Mouse (Mus musculus) ovary, postnatal 36 days (tissue): ENCODE measurements around the gene Bmf.

Experiments used
- DNase-seq: peaks from one replicate; pipeline ENCODE4 v3.0.0; 2022; ENCODE audit warnings: low spot score, mixed read lengths

Gene Bmf

GRCm38 (mm10) chr2:118512418-118513377, 36.8 kb downstream of the Bmf start:
- no peak for DNase-seq

- DNase-seq: no peak
Observed at GRCm38 (mm10) chr2:118511779-118512417, 37.6 kb downstream of the Bmf start.

- peak; percentile 95 for DNase-seq
Observed at GRCm38 (mm10) chr2:118510447-118511310, 38.8 kb downstream of the Bmf start.

GRCm38 (mm10) chr2:118509688-118510446, 39.6 kb downstream of the Bmf start:
- no peak for DNase-seq

- no peak for DNase-seq
Observed at GRCm38 (mm10) chr2:118507126-118507525, 42.4 kb downstream of the Bmf start.

- DNase-seq: no peak
Observed at GRCm38 (mm10) chr2:118500191-118500590, 49.3 kb downstream of the Bmf start.

GRCm38 (mm10) chr2:118499135-118499961, 50.1 kb downstream of the Bmf start:
- DNase-seq: no peak

GRCm38 (mm10) chr2:118498476-118498875, 51.0 kb downstream of the Bmf start:
- DNase-seq: no peak

GRCm38 (mm10) chr2:118497890-118498289, 51.6 kb downstream of the Bmf start:
- no peak for DNase-seq

GRCm38 (mm10) chr2:118495024-118495423, 54.5 kb downstream of the Bmf start:
- DNase-seq: no peak

GRCm38 (mm10) chr2:118491741-118492395, 57.6 kb downstream of the Bmf start:
- DNase-seq: no peak

- DNase-seq: no peak
Observed at GRCm38 (mm10) chr2:118491281-118491731, 58.2 kb downstream of the Bmf start.

GRCm38 (mm10) chr2:118490241-118491091, 59.0 kb downstream of the Bmf start:
- peak; percentile 66 for DNase-seq

- no peak for DNase-seq
Observed at GRCm38 (mm10) chr2:118487806-118488205, 61.7 kb downstream of the Bmf start.

GRCm38 (mm10) chr2:118486933-118487332, 62.6 kb downstream of the Bmf start:
- peak; percentile 81 for DNase-seq

- DNase-seq: no peak
Observed at GRCm38 (mm10) chr2:118485415-118485814, 64.1 kb downstream of the Bmf start.

- DNase-seq: no peak
Observed at GRCm38 (mm10) chr2:118484386-118484898, 65.0 kb downstream of the Bmf start.

- DNase-seq: no peak
Observed at GRCm38 (mm10) chr2:118483032-118483431, 66.5 kb downstream of the Bmf start.

GRCm38 (mm10) chr2:118480886-118481285, 68.6 kb downstream of the Bmf start:
- no peak for DNase-seq
